Mouse (Mus musculus): Measurements from ENCODE around the gene Tmem120b. TPM values are rescaled to one million over a fixed set of nuclear protein-coding genes. Genes with fewer than 3 reads are reported as not detected.

Tmem120b gene
- total and polyA plus RNA-seq, 3 experiments = 4.8 to 8.0 (median 6.2) TPM

DNA sequence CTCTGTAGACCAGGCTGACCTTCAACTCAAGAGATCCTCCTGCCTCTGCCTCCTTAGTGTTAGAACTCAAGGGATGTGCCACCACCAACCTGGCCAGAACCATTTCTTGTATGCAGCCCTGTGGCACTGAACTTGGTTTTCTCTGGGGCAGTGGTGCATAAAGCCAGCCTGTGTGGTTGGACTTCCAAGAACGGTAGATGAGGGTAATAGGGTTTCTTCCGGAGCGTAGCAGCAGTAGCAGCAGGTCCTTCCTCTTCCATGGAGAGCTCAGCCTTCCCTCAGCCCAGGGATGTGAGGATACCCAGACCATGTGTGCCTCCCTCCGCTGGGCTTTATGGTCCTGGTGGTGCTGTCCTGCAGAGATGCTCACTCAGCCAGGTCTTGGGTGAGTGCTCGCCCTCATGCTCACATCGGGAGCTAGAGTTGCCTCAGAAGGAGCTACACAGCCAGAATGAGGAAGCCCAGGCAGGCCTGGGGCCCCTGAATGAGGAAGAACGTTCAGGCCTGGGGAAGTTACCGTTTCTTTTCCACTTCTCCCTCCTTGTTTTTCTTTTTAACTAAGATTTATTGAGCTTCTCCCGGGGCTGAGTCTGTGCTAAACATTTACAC lies 43.1 kb upstream of the Tmem120b start:
- H3K9ac ChIP-seq (ENCODE audit: insufficient read depth, low read depth) = 0 out of 2 replicates have a peak overlapping the region, but pooled peaks have one; percentile 13
- H3K27me3 ChIP-seq (replicated peaks) = no peaks in the 10 kb centered on the region
- dilution Hi-C loops (cut with MboI; ENCODE audit: extremely low pct_ligation_motif_present, extremely low pct_unique_long_range_greater_than_20kb, low sequenced_read_pairs) = no loop called here
- H3K4me1 ChIP-seq (ENCODE audit: control insufficient read depth in 1 of 2, insufficient read depth in 2 of 2) = peaks cover 14 to 40% of the 10 kb centered on the region in 2 experiments
- peaks cover 12 to 41% of the 10 kb centered on the region in 2 experiments for H3K36me3 ChIP-seq (replicated peaks in 1 of 2; ENCODE audit: control insufficient read depth in 1 of 2, insufficient read depth in 1 of 2, low read length in 1 of 2)
- H3K4me3 ChIP-seq (replicated peaks in 1 of 3; ENCODE audit: low read depth in 2 of 3, low read length in 2 of 3, poor library complexity in 1 of 3) = peak overlapping the region in 2 of 3 experiments; percentile 15 to 20
- in situ Hi-C loops (cut with MboI; ENCODE audit: low pct_ligation_motif_present, low pct_unique_long_range_greater_than_20kb, low sequenced_read_pairs) = no loop called here
- peak overlapping the region; percentile 94 for H3K27ac ChIP-seq (ENCODE audit: insufficient read depth, low read depth)
- H3K9me3 ChIP-seq (replicated peaks; ENCODE audit: low read length) = no peaks in the 10 kb centered on the region
- no peaks in the 10 kb centered on the region for H3K79me2 ChIP-seq (replicated peaks; ENCODE audit: control insufficient read depth, extremely low read depth, insufficient read depth, poor library complexity, severe bottlenecking)
- peak; percentile 82 for DNase-seq (ENCODE audit: extremely low read depth)
- H3K4me2 ChIP-seq (ENCODE audit: insufficient read depth, low read depth, poor library complexity, severe bottlenecking) = peak overlapping the region; percentile 50
- TF ChIP-seq ZNF384 (IDR thresholded peaks at IDR 0.05; ENCODE audit: low read depth, low read length) (peak; percentile 20; the same call in 1 of the 2 replicates), EP300 (IDR thresholded peaks at IDR 0.05; ENCODE audit: low read length) (peak; percentile 85), TBP (conservative IDR thresholded peaks at IDR 0.05; ENCODE audit: low read depth, low read length) (peak; percentile 87; the same call in 1 of the 2 replicates), MAZ (IDR thresholded peaks at IDR 0.05; ENCODE audit: low read depth, low read length) (0 out of 2 replicates have a peak, but pooled peaks have one; percentile 53), E2F4 (IDR thresholded peaks at IDR 0.05; ENCODE audit: insufficient replicate concordance, low read depth, low read length) (no peak), JUN (IDR thresholded peaks at IDR 0.05; ENCODE audit: insufficient read depth, low read depth, low read length) (no peak), NELFE (IDR thresholded peaks at IDR 0.05; ENCODE audit: low read depth, low read length) (peak; percentile 63; the same call in 1 of the 2 replicates), ELF1 (IDR thresholded peaks at IDR 0.05; ENCODE audit: low read depth, low read length) (peak; percentile 84), SMC3 (IDR thresholded peaks at IDR 0.05; ENCODE audit: low read depth, low read length) (no peak), POLR2A (IDR thresholded peaks at IDR 0.05; ENCODE audit: low read depth, low read length) (peak; percentile 22; the same call in 1 of the 2 replicates), JUND (conservative IDR thresholded peaks at IDR 0.05; ENCODE audit: low read depth, low read length) (0 out of 2 replicates have a peak, but pooled peaks have one; percentile 24), RAD21 (IDR thresholded peaks at IDR 0.05; ENCODE audit: low read depth, low read length) (no peak), CHD1 (IDR thresholded peaks at IDR 0.05; ENCODE audit: low read depth, low read length) (0 out of 2 replicates have a peak, but pooled peaks have one; percentile 33), USF1 (IDR thresholded peaks at IDR 0.05; ENCODE audit: low read depth, low read length) (no peak), MAX (IDR thresholded peaks at IDR 0.05; ENCODE audit: low read length) (peak; percentile 71), GABPA (IDR thresholded peaks at IDR 0.05; ENCODE audit: insufficient replicate concordance, low read depth, low read length) (no peak), SIN3A (IDR thresholded peaks at IDR 0.05; ENCODE audit: low read length) (peak; percentile 51; the same call in 1 of the 2 replicates), IRF4 (IDR thresholded peaks at IDR 0.05; ENCODE audit: low read depth, low read length) (peak; percentile 63), MXI1 (IDR thresholded peaks at IDR 0.05; ENCODE audit: low read depth, low read length) (0 out of 2 replicates have a peak, but pooled peaks have one; percentile 40), UBTF (IDR thresholded peaks at IDR 0.05; ENCODE audit: low read depth, low read length) (no peak; the same call in 1 of the 2 replicates), RCOR1 (conservative IDR thresholded peaks at IDR 0.05; ENCODE audit: low read depth, low read length) (0 out of 2 replicates have a peak, but pooled peaks have one; percentile 22), KAT2A (IDR thresholded peaks at IDR 0.05; ENCODE audit: insufficient replicate concordance, low read length) (0 out of 2 replicates have a peak, but pooled peaks have one; percentile 42), ZC3H11A (IDR thresholded peaks at IDR 0.05; ENCODE audit: low read depth, low read length) (no peak), ZMIZ1 (IDR thresholded peaks at IDR 0.05; ENCODE audit: low read depth, low read length) (0 out of 2 replicates have a peak, but pooled peaks have one; percentile 41), ETS1 (conservative IDR thresholded peaks at IDR 0.05; ENCODE audit: low read depth, low read length) (peak; percentile 33; the same call in 1 of the 2 replicates), POLR2AphosphoS2 (IDR thresholded peaks at IDR 0.05; ENCODE audit: low read depth, low read length) (peak; percentile 58; the same call in 1 of the 2 replicates), CHD2 (IDR thresholded peaks at IDR 0.05; ENCODE audit: low read length) (peak; percentile 50; the same call in 1 of the 2 replicates), PAX5 (IDR thresholded peaks at IDR 0.05; ENCODE audit: low read length) (no peak), HCFC1 (IDR thresholded peaks at IDR 0.05; ENCODE audit: low read depth, low read length) (no peak; the same call in 1 of the 2 replicates), BHLHE40 (IDR thresholded peaks at IDR 0.05; ENCODE audit: low read depth, low read length) (0 out of 2 replicates have a peak, but pooled peaks have one; percentile 22), MAFK (IDR thresholded peaks at IDR 0.05; ENCODE audit: insufficient replicate concordance, low read length) (peak; percentile 10; the same call in 1 of the 2 replicates), TCF12 (IDR thresholded peaks at IDR 0.05; ENCODE audit: low read depth, low read length) (peak; percentile 31; the same call in 1 of the 2 replicates), MEF2A (IDR thresholded peaks at IDR 0.05; ENCODE audit: borderline replicate concordance, low read depth, low read length) (peak; percentile 42; the same call in 1 of the 2 replicates), ZKSCAN1 (IDR thresholded peaks at IDR 0.05; ENCODE audit: borderline replicate concordance, low read depth, low read length) (no peak), MYC (IDR thresholded peaks at IDR 0.05; ENCODE audit: low read depth, low read length) (0 out of 2 replicates have a peak, but pooled peaks have one; percentile 42)

Data from CH12.LX (cell line).